Mouse (Mus musculus): ENCODE measurements at regions not wholly inside any gene's neighbourhood (a gene's known extent, or its start where the extent isn't known, plus 50 kb on each side); places are given as distances from the start of the nearest gene placed in this dataset.

DNA sequence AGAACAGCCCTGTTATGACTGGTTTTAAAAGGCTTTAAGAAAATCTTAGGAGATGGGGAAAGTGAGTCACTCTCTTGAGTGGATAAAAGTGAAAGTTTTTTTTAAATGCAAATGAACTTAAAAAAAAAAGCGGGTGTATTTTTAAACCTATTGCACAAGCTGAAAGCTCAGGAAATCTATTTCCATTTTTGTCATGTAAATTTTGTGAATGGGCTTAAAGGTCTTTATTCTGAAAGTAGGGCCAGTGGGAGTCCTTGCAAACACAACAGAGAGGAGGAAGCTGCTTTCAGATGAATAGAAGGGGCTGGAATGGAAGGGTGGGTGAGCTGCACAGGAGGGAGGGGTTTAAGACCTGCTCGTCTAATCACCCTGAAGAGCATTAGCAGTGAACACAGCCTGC is 62.9 kb downstream of the Fam84a start:
- DNase-seq (ENCODE audit: low spot score), result no peak

DNA sequence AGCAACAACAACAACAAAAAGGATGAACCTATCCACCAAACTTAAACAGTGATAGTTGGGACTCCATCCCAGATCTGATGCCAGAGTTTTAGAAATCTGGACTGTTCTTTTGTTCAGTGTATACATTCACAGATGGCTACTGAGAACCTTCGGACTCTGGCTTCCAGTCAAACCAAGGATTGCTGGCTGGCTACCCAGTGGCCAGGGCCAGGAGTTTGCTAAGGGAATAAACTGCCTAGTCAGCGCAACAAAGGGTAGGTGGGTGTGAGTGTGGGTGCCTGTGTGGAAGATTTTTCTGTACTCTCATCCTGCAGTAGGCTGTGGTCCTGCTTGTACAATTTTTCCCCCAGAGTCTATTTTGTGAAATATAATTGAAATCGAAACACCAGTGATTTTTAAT is 69.1 kb downstream of the Fam84a start:
- no peak for DNase-seq (ENCODE audit: low spot score)

DNA sequence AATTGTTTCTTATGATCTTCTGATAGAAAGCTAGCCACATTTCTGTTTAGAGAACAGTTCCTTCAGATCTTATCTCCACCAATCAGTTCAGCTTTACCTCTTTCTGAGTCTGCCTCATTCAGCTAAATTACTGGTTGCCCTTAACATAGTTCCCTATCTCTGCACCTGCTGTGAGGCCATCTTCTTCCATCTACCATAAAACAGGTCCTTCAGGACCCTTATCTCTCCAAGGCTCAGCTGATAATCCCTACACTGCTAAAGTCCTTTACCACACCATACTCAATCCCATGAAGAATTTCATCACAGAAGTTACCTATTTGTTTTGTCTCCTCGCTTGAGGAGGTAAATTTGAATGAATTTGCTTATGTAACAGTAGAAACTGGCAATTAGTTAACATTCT is 72.0 kb downstream of the Fam84a start:
- DNase-seq (ENCODE audit: low spot score), result no peak

DNA sequence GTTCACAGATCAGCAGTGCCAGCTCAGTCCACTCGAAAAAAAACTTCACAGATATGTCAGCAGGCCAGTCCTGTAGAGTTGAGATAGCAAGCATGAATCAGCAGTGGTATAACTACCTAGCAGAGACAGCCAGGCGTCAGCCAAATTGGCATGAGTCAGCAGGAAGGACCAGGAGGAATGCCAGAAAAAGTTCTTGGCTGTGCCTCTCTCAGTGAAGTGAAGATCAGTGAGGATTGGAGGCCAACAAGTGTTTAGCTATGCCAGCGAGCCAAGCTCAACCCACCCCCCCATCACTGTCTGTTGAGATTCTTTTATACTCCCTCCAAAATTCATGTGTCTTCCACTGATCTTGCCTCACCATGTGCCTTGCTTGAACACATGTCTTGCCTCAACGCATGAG is 82.8 kb downstream of the Fam84a start:
- no peak for DNase-seq (ENCODE audit: low spot score)

DNA sequence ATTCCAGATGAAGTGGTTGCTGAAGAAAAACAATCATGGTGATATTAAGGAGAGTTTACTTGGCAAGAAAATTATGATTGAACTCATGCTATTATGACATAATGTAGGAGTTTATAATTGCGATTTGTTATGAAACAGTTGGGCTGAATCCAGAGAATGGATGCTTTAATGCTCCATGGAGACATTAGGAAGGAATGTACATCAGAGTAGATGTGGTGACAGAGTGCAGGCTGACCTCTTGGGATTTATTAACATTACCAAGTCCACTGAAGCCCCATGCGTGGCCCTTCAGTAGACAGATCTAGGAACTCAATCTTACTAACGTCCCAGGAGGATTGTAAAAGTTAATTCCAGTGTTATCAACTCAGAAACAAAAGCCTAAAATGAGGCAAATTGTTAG is 86.5 kb downstream of the Fam84a start:
- no peak for DNase-seq (ENCODE audit: low spot score)

DNA sequence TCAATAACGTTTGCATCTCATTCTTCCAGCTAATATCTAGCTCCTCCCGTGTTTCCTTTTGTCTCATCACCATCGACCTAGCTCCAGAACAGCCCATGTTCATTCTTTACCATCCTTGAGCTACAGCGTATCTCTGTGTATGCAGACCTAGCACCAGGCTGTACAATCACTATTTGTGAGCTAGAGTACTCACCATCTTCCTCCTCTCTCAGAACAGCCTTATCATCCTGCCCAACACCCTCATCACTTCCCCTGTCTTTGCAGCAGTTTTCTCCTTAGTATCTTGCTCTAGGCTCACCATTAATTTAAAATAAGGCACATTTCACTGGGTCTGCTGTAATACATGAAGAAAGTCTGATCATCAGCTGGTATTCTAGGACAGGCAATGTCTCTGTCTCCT is 88.6 kb downstream of the Fam84a start:
- no peak for DNase-seq (ENCODE audit: low spot score)

DNA sequence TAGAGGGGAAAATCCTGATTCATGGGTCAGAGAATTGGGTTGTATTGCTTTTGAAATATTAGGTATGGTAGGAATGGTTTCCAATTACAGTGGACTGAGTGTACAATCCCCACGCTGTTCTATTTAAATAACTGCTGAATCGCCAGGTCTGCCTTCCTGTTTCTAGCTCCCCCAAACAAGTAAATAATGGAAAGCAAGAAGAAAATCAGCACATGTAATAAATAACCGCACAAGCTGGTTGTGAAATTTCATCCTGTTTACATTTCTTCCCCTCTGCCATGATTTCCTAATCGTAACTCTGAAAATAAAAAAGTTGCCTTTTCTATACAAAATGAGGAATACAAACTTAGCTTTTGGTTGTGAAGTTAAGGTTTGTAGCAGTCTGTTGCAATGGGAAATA is 95.7 kb downstream of the Fam84a start:
- DNase-seq (ENCODE audit: low spot score), result no peak

DNA sequence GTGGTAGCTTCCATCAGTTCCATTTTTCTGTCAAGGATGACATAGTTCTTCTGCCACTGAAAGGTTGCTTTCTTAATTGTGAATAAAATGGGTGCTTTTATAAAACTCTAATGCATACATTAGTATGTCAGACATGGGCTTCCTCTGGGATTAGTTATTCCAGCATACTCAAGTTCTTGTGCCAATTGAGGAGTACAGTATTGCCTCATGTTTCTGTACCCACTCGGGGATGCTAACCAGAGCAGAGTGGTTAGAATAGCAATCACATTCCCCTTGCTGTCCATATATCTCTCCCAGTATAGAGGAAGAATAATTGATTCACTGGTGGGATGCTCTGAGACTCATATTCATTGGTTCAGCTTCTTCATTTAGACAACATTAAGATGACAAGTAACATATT is 119.5 kb downstream of the Fam84a start:
- no peak for DNase-seq (ENCODE audit: low spot score)

DNA sequence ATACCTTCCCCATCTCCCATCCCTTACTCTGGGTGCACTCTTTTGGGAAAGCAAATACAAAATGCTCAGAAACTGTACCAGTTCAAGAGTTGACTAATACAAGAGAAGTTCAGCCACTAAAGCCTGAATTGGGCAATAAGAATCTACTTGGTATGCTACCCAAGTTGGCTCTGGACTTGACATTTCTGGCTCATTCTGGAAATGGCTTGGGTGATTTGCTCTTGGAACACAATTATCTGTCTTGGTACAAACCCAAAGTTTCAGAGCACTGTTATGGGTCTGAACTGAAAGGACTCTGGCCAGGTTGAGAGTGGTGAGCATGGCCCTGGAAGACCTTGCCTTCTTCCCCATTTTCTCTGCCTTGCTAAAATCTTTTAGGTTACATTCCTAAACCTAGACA is 136.6 kb downstream of the Fam84a start:
- DNase-seq (ENCODE audit: low spot score), result no peak

DNA sequence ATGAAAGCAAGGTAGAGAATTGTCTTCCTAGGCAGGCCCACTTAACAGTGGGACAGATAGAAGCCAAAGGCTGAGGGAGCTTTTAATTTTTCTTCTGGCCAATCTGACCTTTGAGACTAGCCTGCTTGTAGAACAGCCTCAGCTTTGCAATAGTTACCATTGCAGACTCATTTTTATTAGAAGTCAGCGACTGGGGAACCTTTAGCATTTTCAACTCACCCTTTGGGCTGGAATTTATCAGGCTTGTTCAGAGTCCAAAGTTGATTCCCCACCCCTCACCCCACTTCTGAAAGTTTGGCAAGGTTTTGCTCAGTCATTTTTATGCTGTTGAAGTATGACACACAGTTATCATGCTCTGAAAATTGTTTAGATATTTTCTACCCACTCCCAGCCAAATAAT is 145.9 kb downstream of the Fam84a start:
- DNase-seq (ENCODE audit: low spot score), result no peak

DNA sequence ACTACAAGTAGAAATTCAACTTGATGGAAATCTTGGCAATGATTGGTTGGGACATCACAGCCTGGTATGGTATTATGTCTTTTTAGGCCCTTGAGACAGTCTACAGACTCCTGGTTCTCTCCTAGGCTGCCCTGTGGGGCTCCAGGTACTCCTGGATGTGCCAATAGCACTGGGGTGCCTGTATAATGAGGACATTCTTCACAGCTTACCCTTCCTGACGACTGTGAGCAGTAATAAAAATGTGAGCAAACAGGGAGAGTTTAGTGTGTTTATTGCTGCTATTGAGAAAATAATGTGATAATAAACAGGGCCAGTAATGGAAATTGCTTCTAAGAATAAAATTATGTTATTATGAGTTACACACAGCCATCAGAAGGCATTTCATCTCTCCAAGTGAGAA is 150.2 kb downstream of the Fam84a start:
- no peak for DNase-seq (ENCODE audit: low spot score)

DNA sequence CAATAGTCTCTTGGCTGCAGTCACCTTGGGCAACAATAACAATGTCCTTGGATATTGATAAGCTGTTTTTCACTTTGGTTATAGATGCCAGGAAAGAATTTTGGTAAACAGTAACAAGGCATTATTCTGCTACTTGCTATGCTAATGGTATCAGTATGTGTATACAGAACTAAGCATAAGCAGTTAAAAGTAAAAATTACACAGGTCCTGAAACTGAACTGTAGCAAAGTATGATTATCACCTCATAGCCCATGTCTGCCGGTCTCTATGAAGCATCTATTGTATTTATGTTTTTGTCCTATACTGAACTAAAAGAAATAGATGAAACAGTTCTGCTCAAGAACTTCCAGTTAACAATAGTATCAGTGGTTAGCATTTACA is 167.5 kb downstream of the Fam84a start:
- no peak for DNase-seq (ENCODE audit: low spot score)

DNA sequence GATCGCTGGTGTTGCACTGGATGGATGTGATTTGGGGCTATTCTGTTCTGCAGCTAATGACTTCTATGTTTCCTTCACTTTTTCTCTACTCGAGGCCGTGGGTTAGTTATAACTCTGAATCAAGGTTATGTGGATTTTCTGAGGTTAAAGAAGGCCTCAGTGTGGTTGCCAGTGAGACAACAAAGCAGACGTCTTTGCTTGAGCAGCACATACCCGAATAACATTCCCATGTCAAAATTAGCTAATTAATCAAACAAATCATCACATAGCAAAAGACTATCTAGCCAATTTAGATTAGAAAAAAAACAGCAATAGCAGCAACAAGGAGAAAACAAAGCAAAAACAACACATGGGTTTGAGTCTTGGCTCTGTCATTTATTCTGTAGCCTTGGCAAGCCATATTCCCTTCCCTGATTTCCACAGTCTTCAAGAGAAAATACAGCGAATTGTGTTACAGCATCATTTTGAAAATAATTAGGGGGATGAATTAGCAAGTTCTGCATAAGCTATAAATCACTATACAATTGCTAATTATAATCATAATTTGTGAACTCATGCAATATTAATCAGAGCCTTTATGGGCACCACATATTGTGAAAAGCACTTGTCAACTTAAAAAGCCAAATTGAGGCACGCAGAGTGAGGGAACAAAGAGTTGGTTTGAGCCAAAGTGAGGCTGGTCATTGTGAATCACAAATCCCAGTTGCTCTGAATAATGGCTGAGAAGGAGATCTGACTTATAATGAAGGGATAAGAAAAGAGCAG is 168.0 kb downstream of the Fam84a start:
- DNase-seq (ENCODE audit: low spot score), result no peak

DNA sequence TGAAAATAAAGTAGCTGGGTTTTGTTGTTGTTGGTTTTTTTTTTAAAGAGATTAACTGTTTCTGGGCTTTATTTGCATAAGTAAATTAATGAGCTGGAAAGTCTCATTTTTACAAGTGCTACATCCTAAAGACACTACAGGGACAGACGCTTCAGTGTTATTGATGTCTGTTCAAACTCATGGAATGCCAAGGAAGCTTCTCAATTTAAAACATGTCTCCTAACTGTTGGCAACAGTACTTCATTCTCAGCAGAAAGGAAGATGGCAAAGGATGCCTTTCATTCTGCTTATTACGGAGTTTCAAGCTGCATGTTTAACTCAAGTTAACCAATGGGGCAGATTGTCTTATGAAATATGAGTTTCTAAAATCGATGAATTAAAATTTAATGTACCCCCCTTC is 187.3 kb downstream of the Fam84a start:
- no peak for DNase-seq (ENCODE audit: low spot score)

DNA sequence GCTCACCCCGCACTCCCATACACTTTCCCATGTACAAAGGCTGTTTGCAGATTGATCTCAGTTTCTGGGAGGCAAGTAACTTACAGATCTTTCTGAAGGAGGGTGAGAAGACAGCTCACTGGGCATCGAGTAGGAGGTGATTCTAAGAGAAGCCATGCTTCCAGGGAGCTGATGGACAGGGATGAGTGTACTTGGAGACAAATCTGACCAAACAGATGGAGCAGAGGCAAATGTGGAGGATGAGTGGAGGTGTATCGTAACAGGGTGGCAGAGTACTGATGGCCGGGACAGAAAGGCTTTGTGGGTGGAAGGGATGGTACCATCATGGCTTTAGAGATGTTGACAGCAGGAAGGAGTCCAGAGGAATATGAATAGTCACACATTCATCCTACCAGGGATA is 212.4 kb downstream of the Fam84a start:
- DNase-seq (ENCODE audit: low spot score), result no peak

DNA sequence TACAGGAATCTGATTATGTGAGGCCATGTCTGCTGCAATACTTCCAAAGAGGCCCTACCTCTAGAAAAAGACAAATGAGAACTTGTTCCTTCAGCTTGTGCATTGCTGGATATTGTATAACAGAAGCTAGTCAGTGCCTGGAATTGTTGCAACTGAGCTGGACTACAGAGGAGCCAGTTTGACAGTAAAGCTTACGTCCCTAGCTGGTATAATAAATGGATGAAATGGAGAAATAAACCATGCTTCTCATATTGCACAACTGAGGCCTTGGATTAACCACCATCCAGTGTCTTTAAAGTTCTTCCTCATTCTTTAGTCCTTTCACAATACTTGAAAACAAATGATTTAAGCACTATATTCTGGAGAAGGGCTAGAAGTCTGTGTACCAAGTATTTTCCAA is 230.8 kb downstream of the Fam84a start:
- no peak for DNase-seq (ENCODE audit: low spot score)

DNA sequence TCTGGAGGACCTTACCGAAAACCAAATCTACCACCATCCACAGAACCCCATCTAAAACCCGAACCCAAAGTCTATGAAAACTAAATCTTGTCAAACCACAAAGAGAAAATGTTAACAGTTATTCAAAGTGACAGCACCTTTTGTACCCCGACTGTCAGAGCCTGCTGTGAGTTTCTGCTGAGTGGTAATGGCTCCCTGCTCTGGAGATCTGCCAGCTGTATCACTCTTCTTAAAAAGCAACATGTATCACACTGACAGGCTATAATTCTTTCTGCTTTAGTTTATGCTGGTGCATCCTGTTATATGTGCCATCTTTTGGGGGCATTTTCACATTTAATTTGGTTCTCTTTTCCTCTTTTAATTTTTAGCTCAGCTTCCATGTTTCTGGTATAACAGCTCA is 268.5 kb downstream of the Fam84a start:
- DNase-seq (ENCODE audit: low spot score), result no peak

DNA sequence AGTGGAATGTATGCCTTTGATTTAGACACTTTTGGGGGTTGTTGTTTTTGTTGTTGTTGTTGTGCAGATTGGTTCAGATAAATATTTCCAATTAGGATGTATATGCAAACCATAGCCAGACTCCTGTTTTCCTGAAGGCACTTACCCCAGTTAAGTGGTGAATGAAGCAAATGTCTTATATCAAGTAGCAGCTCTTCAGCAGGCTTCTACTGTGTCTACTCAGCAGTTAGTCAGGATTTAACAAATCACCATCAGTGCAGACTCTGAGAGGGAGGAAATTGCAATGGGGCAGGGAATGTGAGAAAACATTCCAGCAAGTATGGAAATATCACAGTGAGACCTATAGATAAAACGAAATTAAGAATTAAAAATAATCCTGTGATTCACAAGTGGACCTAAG is 282.7 kb downstream of the Fam84a start:
- DNase-seq (ENCODE audit: low spot score), result no peak

DNA sequence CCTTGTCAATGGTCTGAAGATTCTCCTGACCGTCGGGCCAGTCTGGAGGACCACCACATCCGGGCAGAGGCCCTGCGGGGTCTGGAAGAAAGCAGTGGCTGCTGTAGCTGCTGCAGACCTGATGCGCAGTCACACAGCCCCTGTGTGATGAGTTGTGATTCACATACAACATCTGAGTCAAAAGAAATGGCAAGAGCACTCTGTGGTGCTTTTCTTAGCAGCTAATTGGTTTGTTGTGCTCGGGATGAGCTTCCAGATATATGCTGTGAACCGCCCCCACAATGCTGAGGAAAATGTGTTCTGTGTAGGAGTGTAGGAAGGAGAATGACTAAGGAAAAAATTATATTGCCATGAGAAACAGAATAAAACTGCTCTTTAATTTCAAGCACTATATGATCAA is 290.6 kb downstream of the Fam84a start:
- DNase-seq (ENCODE audit: low spot score), result no peak

DNA sequence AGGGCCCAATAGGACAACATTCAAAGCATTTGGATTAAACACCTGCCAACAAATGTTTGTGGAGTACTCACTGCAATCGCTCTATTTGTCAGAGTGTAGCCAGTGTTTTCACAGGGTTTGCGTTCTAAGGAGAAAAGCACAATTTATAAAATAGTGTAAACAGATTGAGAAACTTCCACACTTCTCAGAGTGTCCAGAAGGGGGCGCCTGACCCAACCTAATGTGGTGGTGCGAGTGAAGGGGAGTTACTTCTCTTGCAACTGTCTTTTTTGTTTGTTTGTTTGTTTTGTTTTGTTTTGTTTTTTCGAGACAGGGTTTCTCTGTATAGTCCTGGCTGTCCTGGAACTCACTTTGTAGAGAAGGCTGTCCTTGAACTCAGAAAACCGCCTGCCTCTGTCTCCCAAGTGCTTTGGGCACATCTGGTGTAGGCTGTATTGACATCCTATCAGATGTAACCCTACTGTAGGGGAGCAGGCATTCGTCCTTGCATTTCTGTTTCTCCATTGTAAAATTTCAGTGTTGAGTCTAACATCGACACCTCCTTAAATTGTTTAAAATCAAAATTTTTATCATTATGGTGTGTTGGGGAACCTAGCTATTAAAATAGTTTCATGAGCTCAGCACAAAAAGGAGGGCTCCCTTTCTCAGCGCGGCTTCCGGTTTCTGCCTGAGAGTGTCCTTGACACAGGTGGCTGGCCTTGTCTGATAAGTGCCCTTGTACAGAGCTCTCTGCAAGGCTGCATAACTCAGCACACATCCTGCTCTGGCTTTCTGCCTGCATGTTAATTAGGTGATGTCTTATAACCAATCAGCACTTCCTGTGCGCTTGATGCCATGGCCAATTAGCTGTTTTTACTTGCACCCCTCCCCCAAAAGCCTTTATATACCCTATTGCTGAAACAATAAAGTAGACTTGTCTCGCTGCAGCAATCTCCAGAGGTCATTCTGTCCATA is 307.0 kb downstream of the Fam84a start:
- DNase-seq (ENCODE audit: low spot score), result peak; percentile 4

DNA sequence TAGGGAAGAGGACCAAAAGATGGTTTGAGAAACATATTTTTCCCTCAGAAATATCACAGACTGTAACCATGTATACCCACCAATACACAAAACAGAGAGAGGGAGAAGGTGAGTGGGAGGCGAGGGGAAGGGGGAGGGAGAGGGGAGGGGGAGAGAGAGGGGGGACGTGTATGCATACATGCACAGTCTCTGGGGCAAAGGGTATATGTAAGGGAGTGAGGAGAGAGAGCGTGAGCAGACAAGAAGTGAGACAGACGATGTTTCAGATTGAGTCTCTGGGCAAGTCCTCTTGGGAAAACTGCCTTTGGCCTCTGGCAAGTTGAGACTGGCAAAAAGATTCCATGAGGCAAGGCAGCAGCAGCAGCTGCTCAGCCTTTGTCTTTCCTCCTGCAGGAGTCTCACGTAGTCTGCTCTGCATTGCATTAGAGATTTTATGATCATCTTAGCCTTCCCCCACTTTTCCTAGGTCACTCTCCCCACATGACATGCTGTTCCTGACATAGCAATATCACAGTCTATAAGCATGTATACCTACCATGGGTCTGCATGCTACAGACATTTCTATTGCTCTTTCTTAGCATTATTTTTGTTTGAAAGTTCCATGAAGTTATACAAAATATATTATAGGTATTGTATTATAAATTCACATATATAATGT is 308.3 kb downstream of the Fam84a start:
- no peak for DNase-seq (ENCODE audit: low spot score)

DNA sequence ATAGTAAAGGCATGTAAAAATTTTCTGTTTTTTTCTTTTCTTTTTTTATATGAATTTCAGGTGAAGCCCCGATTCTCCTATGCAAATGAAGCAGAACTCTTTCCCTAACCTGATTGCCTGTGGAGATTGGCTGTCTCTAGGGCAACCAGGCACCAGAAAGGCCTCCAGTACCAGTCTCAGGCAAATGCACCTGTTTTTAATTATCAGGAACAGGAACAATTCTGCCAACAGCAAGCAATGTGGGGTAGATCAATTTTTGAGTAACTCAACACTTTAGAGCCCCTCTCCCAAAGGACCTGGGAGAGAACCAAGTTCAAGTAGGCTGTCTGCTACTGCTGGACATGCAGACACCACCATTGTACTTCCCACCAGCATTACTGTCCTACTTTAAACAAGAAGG is 310.6 kb downstream of the Fam84a start:
- DNase-seq (ENCODE audit: low spot score), result no peak

DNA sequence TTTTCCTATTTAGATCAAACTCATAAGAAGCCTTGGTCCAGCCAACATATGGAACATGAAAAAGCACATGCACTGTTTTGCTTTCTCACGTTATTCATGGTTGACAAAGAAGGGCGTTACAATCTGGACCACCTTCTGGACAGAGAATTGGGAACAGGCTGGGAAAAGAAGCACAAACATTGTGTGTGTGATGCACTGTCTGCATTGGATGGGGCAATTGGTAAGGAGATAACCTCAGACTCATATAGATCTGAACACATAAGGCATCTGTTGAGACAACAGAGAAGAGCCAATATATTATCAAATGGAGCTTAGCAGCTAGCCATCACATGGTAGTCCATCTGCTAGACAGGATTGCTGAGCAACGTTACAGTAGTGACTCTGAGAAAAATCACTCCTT is 317.1 kb downstream of the Fam84a start:
- no peak for DNase-seq (ENCODE audit: low spot score)
